Mouse (Mus musculus): ENCODE results near the gene Ncoa1.

DNA sequence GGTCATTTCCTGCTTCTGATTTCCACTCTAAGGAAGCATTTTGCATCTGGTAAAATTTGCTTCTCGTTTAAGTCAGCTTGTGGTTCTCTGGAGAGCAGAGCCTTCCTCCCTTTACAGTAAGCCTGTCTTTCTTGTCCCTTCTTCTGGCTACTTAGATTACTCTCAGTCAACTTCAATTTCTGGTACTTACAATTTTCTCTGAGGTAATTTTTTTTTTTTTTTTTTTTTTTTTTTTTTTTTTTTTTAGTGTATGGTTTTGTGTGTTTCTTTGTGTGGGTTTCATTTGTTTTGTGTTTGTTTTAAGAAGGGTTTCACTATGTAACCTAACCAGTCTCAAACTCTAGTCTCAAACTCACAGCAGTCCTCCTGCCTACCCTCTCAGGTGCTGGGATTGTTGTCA, 31.2 kb upstream of the Ncoa1 start:
- TF ChIP-seq CTCF (IDR thresholded peaks at IDR 0.05; ENCODE audit: low read depth, low read length): no peak
- no peak for TF ChIP-seq TAL1 (conservative IDR thresholded peaks at IDR 0.05; ENCODE audit: low read depth, low read length)
- TF ChIP-seq GATA1 (IDR thresholded peaks at IDR 0.05; ENCODE audit: borderline replicate concordance, low read length): no peak
- no peak for TF ChIP-seq POLR2AphosphoS5 (IDR thresholded peaks at IDR 0.05; ENCODE audit: insufficient replicate concordance, low read depth, low read length)

All from G1E (cell line).